Mouse (Mus musculus): ENCODE results near the gene Rps3a1. TPM values are rescaled to one million over a fixed set of nuclear protein-coding genes. Genes with fewer than 3 reads are reported as not detected.
A peak's percentile ranks its signal among the peaks of the same experiment; 100 is the strongest.
"Not testable (repeated sequence)": the region's sequence is repeated elsewhere in the genome, so short reads cannot be mapped to it uniquely, and the experiment has no call there.

Rps3a1 gene
- polyA plus RNA-seq, 1 experiment from 2014 or later = 926 TPM

- DNase-seq (ENCODE audit: low spot score) = no peak
- 0 out of 2 replicates have a peak, but pooled peaks have one; percentile 15 for ATAC-seq
- Histone ChIP-seq H3K4me3 (ENCODE audit: low read depth, low read length) (no peak overlapping the region), H3K9ac (ENCODE audit: low read length) (no peak overlapping the region), H3K27ac (ENCODE audit: low read depth, low read length) (no peak overlapping the region), H3K4me2 (ENCODE audit: low read length) (no peak overlapping the region), H3K36me3 (ENCODE audit: control insufficient read depth, insufficient read depth, low read length) (no peaks in the 10 kb centered on the region), H3K9me3 (replicated peaks; ENCODE audit: control insufficient read depth, low read length) (no peaks in the 10 kb centered on the region), H3K4me1 (ENCODE audit: control insufficient read depth, insufficient read depth, low read length) (no peaks in the 10 kb centered on the region), H3K27me3 (replicated peaks; ENCODE audit: control insufficient read depth, insufficient read depth, low read length) (no peaks in the 10 kb centered on the region)
- WGBS = 51% methylated on average over 8 of the region's 8 CpGs
Observed at GRCm38 (mm10) chr3:86107637-86108539, 34.6 kb downstream of the Rps3a1 start.

GRCm38 (mm10) chr3:86106086-86106632, 36.3 kb downstream of the Rps3a1 start:
- no peaks in the 10 kb centered on the region for H3K9me3 ChIP-seq (replicated peaks; ENCODE audit: control insufficient read depth, low read length)
- H3K27me3 ChIP-seq (replicated peaks; ENCODE audit: control insufficient read depth, insufficient read depth, low read length) = no peaks in the 10 kb centered on the region
- no peak overlapping the region for H3K27ac ChIP-seq (ENCODE audit: low read depth, low read length)
- H3K4me3 ChIP-seq (ENCODE audit: low read depth, low read length) = no peak overlapping the region
- no peaks in the 10 kb centered on the region for H3K36me3 ChIP-seq (ENCODE audit: control insufficient read depth, insufficient read depth, low read length)
- ATAC-seq (peak; percentile 62), DNase-seq (ENCODE audit: low spot score) (peak; percentile 53)
- H3K9ac ChIP-seq (ENCODE audit: low read length) = no peak overlapping the region
- WGBS = 53% methylated on average over 8 of the region's 8 CpGs
- H3K4me2 ChIP-seq (ENCODE audit: low read length) = no peak overlapping the region
- H3K4me1 ChIP-seq (ENCODE audit: control insufficient read depth, insufficient read depth, low read length) = no peaks in the 10 kb centered on the region

GRCm38 (mm10) chr3:86104909-86105308, 37.6 kb downstream of the Rps3a1 start:
- 78% methylated on average over 4 of the region's 4 CpGs for WGBS
- no peak overlapping the region for H3K9ac ChIP-seq (ENCODE audit: low read length)

GRCm38 (mm10) chr3:86104433-86104832, 38.1 kb downstream of the Rps3a1 start:
- ATAC-seq; H3K27ac ChIP-seq (ENCODE audit: low read depth, low read length); H3K9ac ChIP-seq (ENCODE audit: low read length); H3K9me3 ChIP-seq (replicated peaks; ENCODE audit: control insufficient read depth, low read length); H3K36me3 ChIP-seq (ENCODE audit: control insufficient read depth, insufficient read depth, low read length); H3K4me3 ChIP-seq (ENCODE audit: low read depth, low read length); H3K4me1 ChIP-seq (ENCODE audit: control insufficient read depth, insufficient read depth, low read length); H3K27me3 ChIP-seq (replicated peaks; ENCODE audit: control insufficient read depth, insufficient read depth, low read length); DNase-seq (ENCODE audit: low spot score); H3K4me2 ChIP-seq (ENCODE audit: low read length): not testable (repeated sequence)
- 82% methylated on average over 7 of the region's 7 CpGs for WGBS

More at GRCm38 (mm10) chr3:86104909-86105308, 37.6 kb downstream of the Rps3a1 start:
- DNase-seq (ENCODE audit: low spot score) (no peak), ATAC-seq (no peak)
- no peak overlapping the region for H3K27ac ChIP-seq (ENCODE audit: low read depth, low read length)
- no peaks in the 10 kb centered on the region for H3K27me3 ChIP-seq (replicated peaks; ENCODE audit: control insufficient read depth, insufficient read depth, low read length)
- no peak overlapping the region for H3K4me3 ChIP-seq (ENCODE audit: low read depth, low read length)
- H3K4me2 ChIP-seq (ENCODE audit: low read length) = no peak overlapping the region
- no peaks in the 10 kb centered on the region for H3K36me3 ChIP-seq (ENCODE audit: control insufficient read depth, insufficient read depth, low read length)
- H3K9me3 ChIP-seq (replicated peaks; ENCODE audit: control insufficient read depth, low read length) = no peaks in the 10 kb centered on the region
- no peaks in the 10 kb centered on the region for H3K4me1 ChIP-seq (ENCODE audit: control insufficient read depth, insufficient read depth, low read length)

- Histone ChIP-seq H3K4me1 (ENCODE audit: control insufficient read depth, insufficient read depth, low read length) (no peaks in the 10 kb centered on the region), H3K27ac (ENCODE audit: low read depth, low read length) (no peak overlapping the region), H3K9me3 (replicated peaks; ENCODE audit: control insufficient read depth, low read length) (no peaks in the 10 kb centered on the region), H3K27me3 (replicated peaks; ENCODE audit: control insufficient read depth, insufficient read depth, low read length) (no peaks in the 10 kb centered on the region), H3K4me2 (ENCODE audit: low read length) (no peak overlapping the region), H3K36me3 (ENCODE audit: control insufficient read depth, insufficient read depth, low read length) (no peaks in the 10 kb centered on the region), H3K4me3 (ENCODE audit: low read depth, low read length) (no peak overlapping the region), H3K9ac (ENCODE audit: low read length) (no peak overlapping the region)
- no peak for ATAC-seq
- DNase-seq (ENCODE audit: low spot score) = no peak
- WGBS = 88% methylated on average over 18 of the region's 18 CpGs
Observed at GRCm38 (mm10) chr3:86103449-86104291, 38.8 kb downstream of the Rps3a1 start.

GRCm38 (mm10) chr3:86101956-86102355, 40.5 kb downstream of the Rps3a1 start:
- no peak overlapping the region for H3K4me2 ChIP-seq (ENCODE audit: low read length)
- ATAC-seq = no peak
- no peaks in the 10 kb centered on the region for H3K4me1 ChIP-seq (ENCODE audit: control insufficient read depth, insufficient read depth, low read length)
- no peak overlapping the region for H3K4me3 ChIP-seq (ENCODE audit: low read depth, low read length)
- H3K9ac ChIP-seq (ENCODE audit: low read length) = no peak overlapping the region
- no peak for DNase-seq (ENCODE audit: low spot score)
- H3K27ac ChIP-seq (ENCODE audit: low read depth, low read length) = no peak overlapping the region
- no peaks in the 10 kb centered on the region for H3K36me3 ChIP-seq (ENCODE audit: control insufficient read depth, insufficient read depth, low read length)
- no peaks in the 10 kb centered on the region for H3K9me3 ChIP-seq (replicated peaks; ENCODE audit: control insufficient read depth, low read length)
- no peaks in the 10 kb centered on the region for H3K27me3 ChIP-seq (replicated peaks; ENCODE audit: control insufficient read depth, insufficient read depth, low read length)
- 83% methylated on average over 6 of the region's 6 CpGs for WGBS

GRCm38 (mm10) chr3:86093907-86094306, 48.6 kb downstream of the Rps3a1 start:
- no peaks in the 10 kb centered on the region for H3K9me3 ChIP-seq (replicated peaks; ENCODE audit: control insufficient read depth, low read length)
- WGBS = 73% methylated on average over 5 of the region's 5 CpGs
- H3K4me1 ChIP-seq (ENCODE audit: control insufficient read depth, insufficient read depth, low read length) = peaks cover 4% of the 10 kb centered on the region
- H3K4me2 ChIP-seq (ENCODE audit: low read length) = no peak overlapping the region
- no peaks in the 10 kb centered on the region for H3K27me3 ChIP-seq (replicated peaks; ENCODE audit: control insufficient read depth, insufficient read depth, low read length)
- ATAC-seq (no peak), DNase-seq (ENCODE audit: low spot score) (no peak)
- H3K27ac ChIP-seq (ENCODE audit: low read depth, low read length) = no peak overlapping the region
- no peak overlapping the region for H3K9ac ChIP-seq (ENCODE audit: low read length)
- no peak overlapping the region for H3K4me3 ChIP-seq (ENCODE audit: low read depth, low read length)
- H3K36me3 ChIP-seq (ENCODE audit: control insufficient read depth, insufficient read depth, low read length) = no peaks in the 10 kb centered on the region

GRCm38 (mm10) chr3:86093213-86093845, 49.2 kb downstream of the Rps3a1 start:
- H3K4me1 ChIP-seq (ENCODE audit: control insufficient read depth, insufficient read depth, low read length) = peaks cover 4% of the 10 kb centered on the region
- H3K27ac ChIP-seq (ENCODE audit: low read depth, low read length) = 0 out of 2 replicates have a peak overlapping the region, but pooled peaks have one; percentile 14
- peak; percentile 70; the same call in 1 of the 2 replicates for ATAC-seq
- H3K4me2 ChIP-seq (ENCODE audit: low read length) = no peak overlapping the region
- no peaks in the 10 kb centered on the region for H3K27me3 ChIP-seq (replicated peaks; ENCODE audit: control insufficient read depth, insufficient read depth, low read length)
- 18% methylated on average over 6 of the region's 6 CpGs for WGBS
- H3K9me3 ChIP-seq (replicated peaks; ENCODE audit: control insufficient read depth, low read length) = no peaks in the 10 kb centered on the region
- H3K9ac ChIP-seq (ENCODE audit: low read length) = no peak overlapping the region
- H3K4me3 ChIP-seq (ENCODE audit: low read depth, low read length) = no peak overlapping the region
- DNase-seq (ENCODE audit: low spot score) = peak; percentile 53
- H3K36me3 ChIP-seq (ENCODE audit: control insufficient read depth, insufficient read depth, low read length) = no peaks in the 10 kb centered on the region

Data from forebrain, embryonic 14.5 days (tissue).